Mouse (Mus musculus): ENCODE data around the gene Cers5. TPM values are rescaled to one million over a fixed set of nuclear protein-coding genes. Genes with fewer than 3 reads are reported as not detected.

Gene Cers5
- total and polyA plus RNA-seq, 3 experiments = 17.4 to 21.6 (median 17.9) TPM

DNA sequence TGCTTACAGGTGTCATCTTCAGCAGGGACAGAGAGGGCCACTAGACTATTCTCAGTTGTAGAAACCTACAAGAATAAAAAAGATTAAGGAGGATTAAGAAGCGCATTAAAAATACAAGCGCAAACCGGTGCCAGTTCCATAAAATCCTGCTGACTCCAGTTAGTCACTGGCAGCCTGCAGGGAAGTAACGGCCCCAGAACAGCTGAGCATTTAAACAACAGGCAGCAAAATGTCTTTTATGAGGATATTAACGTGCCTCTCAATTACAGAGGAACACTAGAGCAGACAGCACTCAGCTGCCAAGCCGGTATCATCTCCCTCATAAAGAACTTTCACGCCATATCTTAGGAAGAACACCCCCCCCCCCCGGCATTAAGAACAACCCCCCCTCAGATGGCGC lies 24.1 kb upstream of the Cers5 start:
- intact Hi-C loops (cut with DNase I) = no loop called here
- Histone ChIP-seq H3K9ac (ENCODE audit: low read depth, low read length) (no peak overlapping the region), H3K79me2 (replicated peaks; ENCODE audit: control insufficient read depth, insufficient read depth, low read length) (no peaks in the 10 kb centered on the region), H3K36me3 (ENCODE audit: control insufficient read depth, insufficient read depth, low read length) (peaks cover 8% of the 10 kb centered on the region), H3K4me1 (ENCODE audit: control insufficient read depth, insufficient read depth, low read length) (peaks cover 2% of the 10 kb centered on the region), H3K27ac (no peak overlapping the region), H3K4me3 (no peak overlapping the region), H3K27me3 (ENCODE audit: control insufficient read depth, insufficient read depth, low read length) (no peaks in the 10 kb centered on the region)
- no peak for DNase-seq
- TF ChIP-seq POLR2A (IDR thresholded peaks at IDR 0.05; ENCODE audit: insufficient read depth, low read depth, low read length) (no peak), EP300 (IDR thresholded peaks at IDR 0.05; ENCODE audit: insufficient read depth, low read depth, low read length) (no peak), CTCF (IDR thresholded peaks at IDR 0.05) (no peak)
- 82% methylated on average over 9 of the region's 9 CpGs for WGBS

DNA sequence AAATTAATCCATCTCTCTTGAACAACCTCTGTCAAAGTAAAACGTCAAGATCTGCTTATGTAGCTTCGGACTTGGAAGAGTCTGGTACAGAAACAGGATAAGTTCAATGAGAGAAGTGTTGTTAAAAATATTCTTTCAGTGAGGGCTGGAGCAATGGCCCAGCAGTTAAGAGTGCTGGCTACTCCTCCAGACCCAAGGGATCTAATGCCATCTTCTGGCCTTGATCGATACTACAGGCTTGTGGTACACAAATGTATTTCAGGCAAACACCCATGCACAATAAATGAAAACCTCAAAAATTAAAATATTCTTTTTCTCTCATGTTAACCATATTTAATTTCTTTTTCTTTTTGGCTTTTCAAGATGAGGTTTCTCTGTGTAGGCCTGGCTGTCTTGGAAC lies 23.4 kb upstream of the Cers5 start:
- DNase-seq = no peak

DNA sequence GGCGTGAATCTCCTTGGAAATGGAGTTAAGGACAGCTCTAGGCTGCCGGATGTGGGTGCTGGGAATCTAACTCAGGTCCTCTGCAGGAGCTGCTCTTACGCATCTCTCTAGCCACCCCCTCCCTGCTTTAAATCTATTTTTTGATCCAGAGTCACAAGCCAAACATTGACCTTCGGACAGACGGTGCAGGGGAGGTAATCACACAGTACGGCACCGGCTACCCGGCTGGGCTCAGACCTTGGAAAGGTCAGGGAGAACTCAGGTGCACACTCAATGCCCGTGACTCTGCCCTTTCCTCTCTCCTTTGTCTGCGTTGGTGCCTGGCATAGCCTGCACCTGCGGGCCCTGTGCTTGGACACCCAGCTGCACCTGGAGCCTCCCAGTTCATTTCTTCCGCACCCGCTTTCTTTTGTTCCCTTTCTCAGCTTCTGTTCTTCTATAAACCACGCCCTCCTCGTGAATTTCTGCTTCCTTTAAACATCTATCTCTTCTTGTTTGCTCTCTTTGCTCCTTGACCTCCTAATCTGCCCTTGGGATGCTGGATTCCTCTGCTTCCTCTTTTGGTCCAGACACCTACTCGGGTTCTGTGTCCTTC lies 19.6 kb upstream of the Cers5 start:
- no peak overlapping the region for H3K4me3 ChIP-seq
- no peak overlapping the region for H3K9ac ChIP-seq (ENCODE audit: low read depth, low read length)
- peaks cover 4% of the 10 kb centered on the region for H3K4me1 ChIP-seq (ENCODE audit: control insufficient read depth, insufficient read depth, low read length)
- no peaks in the 10 kb centered on the region for H3K79me2 ChIP-seq (replicated peaks; ENCODE audit: control insufficient read depth, insufficient read depth, low read length)
- intact Hi-C loops (cut with DNase I) = no loop called here
- TF ChIP-seq CTCF (IDR thresholded peaks at IDR 0.05) = no peak
- no peak for TF ChIP-seq EP300 (IDR thresholded peaks at IDR 0.05; ENCODE audit: insufficient read depth, low read depth, low read length)
- TF ChIP-seq POLR2A (IDR thresholded peaks at IDR 0.05; ENCODE audit: insufficient read depth, low read depth, low read length) = no peak
- WGBS = 88% methylated on average over 16 of the region's 16 CpGs
- H3K27ac ChIP-seq = no peak overlapping the region
- no peak for DNase-seq
- no peaks in the 10 kb centered on the region for H3K27me3 ChIP-seq (ENCODE audit: control insufficient read depth, insufficient read depth, low read length)
- peaks cover 4% of the 10 kb centered on the region; the same call in 1 of the 2 replicates for H3K36me3 ChIP-seq (ENCODE audit: control insufficient read depth, insufficient read depth, low read length)

More for the DNA sequence above, 23.4 kb upstream of the Cers5 start:
- no peaks in the 10 kb centered on the region for H3K27me3 ChIP-seq (ENCODE audit: control insufficient read depth, insufficient read depth, low read length)
- H3K79me2 ChIP-seq (replicated peaks; ENCODE audit: control insufficient read depth, insufficient read depth, low read length) = no peaks in the 10 kb centered on the region
- peaks cover 2% of the 10 kb centered on the region for H3K4me1 ChIP-seq (ENCODE audit: control insufficient read depth, insufficient read depth, low read length)
- peaks cover 8% of the 10 kb centered on the region for H3K36me3 ChIP-seq (ENCODE audit: control insufficient read depth, insufficient read depth, low read length)
- WGBS = 82% methylated on average over 3 of the region's 3 CpGs
- TF ChIP-seq CTCF (IDR thresholded peaks at IDR 0.05) = peak; percentile 52
- no peak for TF ChIP-seq POLR2A (IDR thresholded peaks at IDR 0.05; ENCODE audit: insufficient read depth, low read depth, low read length)
- TF ChIP-seq EP300 (IDR thresholded peaks at IDR 0.05; ENCODE audit: insufficient read depth, low read depth, low read length) = no peak
- no peak overlapping the region for H3K27ac ChIP-seq
- H3K4me3 ChIP-seq = no peak overlapping the region
- intact Hi-C loops (cut with DNase I) = no loop called here
- no peak overlapping the region for H3K9ac ChIP-seq (ENCODE audit: low read depth, low read length)

DNA sequence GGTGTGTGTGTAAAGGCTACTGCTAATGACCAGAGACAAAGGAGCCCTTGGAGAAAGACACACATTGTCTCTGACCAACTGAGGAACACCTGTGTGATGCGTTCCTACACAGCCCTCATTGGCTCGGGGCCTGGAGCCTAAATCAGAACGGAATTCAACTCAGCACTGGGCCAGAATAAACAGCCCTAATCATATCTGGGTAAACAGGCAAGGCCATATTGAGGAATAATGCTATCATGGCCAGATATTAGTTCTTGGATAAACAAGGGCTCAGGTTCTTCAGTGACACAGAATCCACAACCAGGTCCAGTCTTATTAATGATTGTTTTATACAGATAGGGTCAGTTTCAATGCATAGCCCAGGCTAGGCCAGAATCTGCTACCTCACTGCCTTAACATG lies 18.3 kb upstream of the Cers5 start:
- no peak overlapping the region for H3K9ac ChIP-seq (ENCODE audit: low read depth, low read length)
- H3K4me3 ChIP-seq = no peak overlapping the region
- intact Hi-C loops (cut with DNase I) = no loop called here
- no peaks in the 10 kb centered on the region for H3K79me2 ChIP-seq (replicated peaks; ENCODE audit: control insufficient read depth, insufficient read depth, low read length)
- WGBS = 61% methylated on average over 3 of the region's 3 CpGs
- peaks cover 7% of the 10 kb centered on the region for H3K4me1 ChIP-seq (ENCODE audit: control insufficient read depth, insufficient read depth, low read length)
- DNase-seq = no peak
- H3K27ac ChIP-seq = no peak overlapping the region
- peaks cover 4% of the 10 kb centered on the region; the same call in 1 of the 2 replicates for H3K36me3 ChIP-seq (ENCODE audit: control insufficient read depth, insufficient read depth, low read length)
- H3K27me3 ChIP-seq (ENCODE audit: control insufficient read depth, insufficient read depth, low read length) = no peaks in the 10 kb centered on the region
- TF ChIP-seq EP300 (IDR thresholded peaks at IDR 0.05; ENCODE audit: insufficient read depth, low read depth, low read length) = no peak
- no peak for TF ChIP-seq CTCF (IDR thresholded peaks at IDR 0.05)
- TF ChIP-seq POLR2A (IDR thresholded peaks at IDR 0.05; ENCODE audit: insufficient read depth, low read depth, low read length) = no peak

DNA sequence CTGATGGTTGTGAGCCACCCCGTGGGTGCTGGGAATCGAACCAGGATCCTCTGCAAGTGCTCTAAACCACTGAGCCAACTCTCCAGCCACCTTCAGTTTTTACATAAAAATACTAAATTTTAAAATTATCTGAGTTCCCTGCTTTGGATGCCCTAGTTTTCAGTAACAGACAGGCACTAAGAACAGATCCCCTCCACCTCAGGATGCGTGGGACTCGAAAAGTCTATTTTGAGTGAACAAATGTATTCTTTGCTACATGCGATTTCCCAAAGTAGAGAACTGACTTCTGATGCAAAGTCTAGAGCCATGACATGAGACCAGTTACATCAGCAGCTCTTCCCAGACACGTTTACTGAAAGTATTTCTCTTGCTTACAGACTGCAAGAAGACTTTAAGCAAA lies 17.8 kb upstream of the Cers5 start:
- Histone ChIP-seq H3K79me2 (replicated peaks; ENCODE audit: control insufficient read depth, insufficient read depth, low read length) (no peaks in the 10 kb centered on the region), H3K27me3 (ENCODE audit: control insufficient read depth, insufficient read depth, low read length) (no peaks in the 10 kb centered on the region), H3K27ac (no peak overlapping the region), H3K36me3 (ENCODE audit: control insufficient read depth, insufficient read depth, low read length) (peaks cover 4% of the 10 kb centered on the region; the same call in 1 of the 2 replicates), H3K4me3 (no peak overlapping the region), H3K4me1 (ENCODE audit: control insufficient read depth, insufficient read depth, low read length) (peaks cover 7% of the 10 kb centered on the region), H3K9ac (ENCODE audit: low read depth, low read length) (no peak overlapping the region)
- 96% methylated on average over 6 of the region's 6 CpGs for WGBS
- DNase-seq = no peak
- TF ChIP-seq CTCF (IDR thresholded peaks at IDR 0.05) (no peak), EP300 (IDR thresholded peaks at IDR 0.05; ENCODE audit: insufficient read depth, low read depth, low read length) (no peak), POLR2A (IDR thresholded peaks at IDR 0.05; ENCODE audit: insufficient read depth, low read depth, low read length) (no peak)
- intact Hi-C loops (cut with DNase I) = no loop called here

DNA sequence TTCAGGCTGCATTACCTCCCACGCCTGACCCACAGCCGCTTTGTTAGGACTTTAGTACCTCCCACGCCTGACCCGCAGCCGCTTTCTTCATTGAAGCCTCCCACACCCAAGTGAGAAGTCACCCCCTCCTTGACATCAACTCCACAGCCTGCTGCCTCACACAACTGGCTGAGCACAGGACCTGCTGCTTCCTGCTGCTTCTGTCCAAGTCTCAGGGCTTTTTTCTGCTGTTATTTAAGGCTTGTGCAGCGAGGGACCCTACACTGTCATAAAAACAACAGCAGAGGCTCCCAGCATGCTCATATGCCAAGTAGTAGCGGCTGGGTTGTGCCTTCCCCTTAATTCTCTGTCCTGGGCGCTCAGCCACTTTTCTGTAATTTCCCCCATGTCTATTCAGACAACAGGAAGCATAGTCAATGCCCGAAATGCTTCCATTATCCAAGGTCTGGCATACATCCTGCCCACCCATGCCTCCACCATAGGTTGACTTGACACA lies 15.0 kb upstream of the Cers5 start:
- intact Hi-C loops (cut with DNase I) = no loop called here
- peak; percentile 17 to 35 for DNase-seq
- Histone ChIP-seq H3K79me2 (replicated peaks; ENCODE audit: control insufficient read depth, insufficient read depth, low read length) (no peaks in the 10 kb centered on the region), H3K27ac (peak overlapping the region; percentile 2), H3K36me3 (ENCODE audit: control insufficient read depth, insufficient read depth, low read length) (peaks cover 4% of the 10 kb centered on the region; the same call in 1 of the 2 replicates), H3K4me3 (no peak overlapping the region), H3K27me3 (ENCODE audit: control insufficient read depth, insufficient read depth, low read length) (no peaks in the 10 kb centered on the region), H3K4me1 (ENCODE audit: control insufficient read depth, insufficient read depth, low read length) (peaks cover 7% of the 10 kb centered on the region), H3K9ac (ENCODE audit: low read depth, low read length) (no peak overlapping the region)
- 25% methylated on average over 9 of the region's 9 CpGs for WGBS
- TF ChIP-seq CTCF (IDR thresholded peaks at IDR 0.05) (no peak), EP300 (IDR thresholded peaks at IDR 0.05; ENCODE audit: insufficient read depth, low read depth, low read length) (0 out of 2 replicates have a peak, but pooled peaks have one; percentile 65), POLR2A (IDR thresholded peaks at IDR 0.05; ENCODE audit: insufficient read depth, low read depth, low read length) (no peak)

Measured in heart, adult 2 months (tissue).